Mouse (Mus musculus) heart, postnatal 0 days (tissue): Measurements from ENCODE around the gene Rpl6. TPM values are rescaled to one million over a fixed set of nuclear protein-coding genes. Genes with fewer than 3 reads are reported as not detected.
A peak's percentile ranks its signal among the peaks of the same experiment; 100 is the strongest.
"Not testable (repeated sequence)": the region's sequence is repeated elsewhere in the genome, so short reads cannot be mapped to it uniquely, and the experiment has no call there.

Experiments
- ATAC-seq: fragments of 200-750 bp; cut with Nextera tagmentation; 2 replicates; pipeline ENCODE4 v1.8.0; 2017; ENCODE audit warnings: low read depth, moderate number of reproducible peaks, moderate library complexity; ENCODE audit not compliant: insufficient read depth
- DNase-seq: peaks from one replicate; pipeline ENCODE4 v3.0.0-alpha.2; 2016; ENCODE audit warnings: low spot score
- H3K27ac ChIP-seq: fragments of 300-500 bp; sonication (generic); 2 replicates; pipeline ENCODE4 v1.5.1; 2014; ENCODE audit warnings: low read depth, mild to moderate bottlenecking
- H3K27me3 ChIP-seq: fragments of 300-500 bp; sonication (generic); 2 replicates; pipeline ENCODE4 v1.6.1; 2014; ENCODE audit warnings: low read length, mixed read lengths; ENCODE audit not compliant: control insufficient read depth, insufficient read depth
- H3K36me3 ChIP-seq: fragments of 300-500 bp; sonication (generic); replicated peaks from 2 replicates; pipeline ENCODE4 v1.6.1; 2014; ENCODE audit warnings: low read length, mixed read lengths; ENCODE audit not compliant: control insufficient read depth, insufficient read depth
- H3K4me1 ChIP-seq: fragments of 300-500 bp; sonication (generic); 2 replicates; pipeline ENCODE4 v1.6.1; 2014; ENCODE audit warnings: antibody characterized with exemption; ENCODE audit not compliant: control insufficient read depth, insufficient read depth
- H3K4me2 ChIP-seq: fragments of 300-500 bp; sonication (generic); 2 replicates; pipeline ENCODE4 v1.6.1; 2014; ENCODE audit warnings: low read depth, mild to moderate bottlenecking, low read length, moderate library complexity
- H3K4me3 ChIP-seq: fragments of 300-500 bp; sonication (generic); 2 replicates; pipeline ENCODE4 v1.5.1; 2014; ENCODE audit warnings: low read depth, low read length
- H3K9ac ChIP-seq: fragments of 300-500 bp; sonication (generic); replicated peaks from 2 replicates; pipeline ENCODE4 v1.6.1; 2014; ENCODE audit warnings: low read depth, low read length, mixed read lengths
- H3K9me3 ChIP-seq: fragments of 300-500 bp; sonication (generic); replicated peaks from 2 replicates; pipeline ENCODE4 v1.6.1; 2016; ENCODE audit warnings: low read length; ENCODE audit not compliant: control insufficient read depth
- CTCF ChIP-seq: IDR thresholded peaks from 2 replicates; pipeline ENCODE4 v1.5.1; 2016; ENCODE audit warnings: antibody characterized with exemption, control low read depth, low read depth
- EP300 ChIP-seq: IDR thresholded peaks from 2 replicates; pipeline ENCODE4 v1.6.1; 2016; ENCODE audit warnings: antibody characterized with exemption, low read depth
- WGBS: fragments of 180-500 bp; shearing (Covaris S2); extraction: QIAGEN DNeasy Blood & Tissue Kit; methylation state at CpG from one replicate; pipeline ENCODE4 v1.1.7; 2014; 5-methylcytosine and 5-hydroxymethylcytosine counted together
- polyA plus RNA-seq: library from polyadenylated mRNA; unstranded; fragments of >200 nt; fragmentation: Nextera tagmentation; extraction: Ambion mirVana; gene quantifications from 2 replicates; pipeline ENCODE4 v1.2.1, GENCODE M21; 2015
- total RNA-seq: library from RNA; depleted of rRNA; stranded (reverse); fragments of >200 nt; gene quantifications from 2 replicates; pipeline ENCODE4 v1.2.3, GENCODE M21; 2014; ENCODE audit warnings: low replicate concordance

Rpl6 gene
- total and polyA plus RNA-seq, 2 experiments from 2014 or later: 287 to 482 TPM

DNA sequence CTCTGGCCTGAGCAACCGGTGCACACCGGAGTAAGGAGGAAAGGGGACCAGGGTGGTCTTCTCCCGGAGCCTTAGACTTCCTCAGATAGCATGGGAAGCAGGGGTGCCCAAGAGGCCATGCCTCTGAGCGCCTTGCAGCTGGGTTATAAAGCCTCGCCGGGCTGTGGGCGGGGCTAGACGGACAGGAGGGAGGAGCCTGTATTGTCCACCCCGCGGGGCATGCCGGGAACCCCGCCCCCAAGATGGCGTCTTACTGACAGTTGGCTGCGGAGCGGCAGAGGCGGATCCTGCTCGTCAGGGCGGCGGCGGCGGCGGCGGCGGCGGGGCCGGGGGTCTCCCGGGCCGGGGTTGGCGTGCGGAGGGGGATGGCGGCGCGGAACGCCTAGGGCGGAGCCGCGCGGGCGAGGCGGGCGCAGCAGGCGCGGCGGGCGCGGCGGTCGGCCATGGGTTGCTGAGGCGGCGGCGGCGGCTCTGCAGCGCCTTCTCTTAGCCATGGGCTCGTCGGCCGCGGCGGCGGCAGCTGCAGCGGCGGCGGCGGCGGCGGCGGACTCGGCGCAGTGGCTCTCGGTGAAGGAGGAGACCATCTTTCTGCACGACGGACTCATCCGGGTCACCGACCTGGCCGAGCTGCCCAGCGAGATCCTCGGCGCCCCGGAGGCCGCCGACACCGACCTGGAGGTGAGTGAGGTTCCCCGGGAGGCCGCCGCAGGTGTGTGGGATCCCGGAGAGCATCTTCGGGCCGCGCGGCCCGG, 15.9 kb downstream of the Rpl6 start, which contains the start of gene Hectd4:
Gene Hectd4 (plus strand): TSS at position 240 of the 752 bp plus-strand sequence.
- Histone ChIP-seq H3K4me2 (peak within 1 kb of the TSS; percentile 90), H3K27ac (peak within 1 kb of the TSS; percentile 88), H3K4me1 (peaks cover 7% of the 10 kb centered on the region; the same call in 1 of the 2 replicates), H3K27me3 (no peaks in the 10 kb centered on the region), H3K9ac (peak within 1 kb of the TSS; percentile 90), H3K36me3 (no peaks in the 10 kb centered on the region), H3K9me3 (no peaks in the 10 kb centered on the region), H3K4me3 (peak within 1 kb of the TSS; percentile 95)
- 1% methylated on average over 49 of the region's 90 CpGs for WGBS
- peak; percentile 93 for DNase-seq
- TF ChIP-seq EP300 (no peak), CTCF (no peak)
- peak; percentile 97 for ATAC-seq

DNA sequence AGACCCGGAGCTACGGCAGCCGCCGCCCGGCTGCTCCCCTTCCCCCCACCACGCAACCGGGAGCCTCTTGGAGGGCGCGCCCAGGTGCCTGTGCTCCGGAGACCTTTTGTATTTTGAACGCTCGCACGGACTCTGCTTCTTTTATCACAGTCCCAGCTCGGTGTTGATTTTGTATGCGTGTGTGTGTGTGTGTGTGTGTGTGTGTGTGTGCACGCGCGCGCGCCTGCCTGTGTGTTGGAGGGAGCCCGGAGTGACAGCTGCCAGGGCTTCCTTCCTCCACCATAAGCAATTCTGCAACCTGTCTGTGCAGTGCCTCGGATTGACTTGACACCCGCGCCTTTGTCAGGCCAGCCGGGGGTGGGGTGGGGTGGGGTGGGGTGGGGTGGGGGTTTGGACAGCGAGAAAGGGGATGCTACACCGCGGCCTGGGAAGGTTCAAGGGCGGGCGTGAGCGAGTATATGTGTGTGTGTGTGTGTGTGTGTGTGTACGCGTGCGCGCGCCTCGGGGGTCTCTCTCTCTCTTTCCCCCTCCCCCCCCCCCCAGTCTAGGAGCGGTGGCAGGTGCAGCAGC, 16.5 kb downstream of the Rpl6 start:
- H3K9ac ChIP-seq: peak overlapping the region; percentile 90
- H3K9me3 ChIP-seq: no peaks in the 10 kb centered on the region
- peak overlapping the region; percentile 88 for H3K27ac ChIP-seq
- peaks cover 14% of the 10 kb centered on the region for H3K4me1 ChIP-seq
- no peaks in the 10 kb centered on the region for H3K36me3 ChIP-seq
- peak overlapping the region; percentile 90 for H3K4me2 ChIP-seq
- no peaks in the 10 kb centered on the region for H3K27me3 ChIP-seq
- TF ChIP-seq CTCF: no peak
- TF ChIP-seq EP300: no peak
- under 1% methylated on average over 26 of the region's 38 CpGs for WGBS
- DNase-seq: no peak
- H3K4me3 ChIP-seq: peak overlapping the region; percentile 95
- peak; percentile 31; the same call in 1 of the 2 replicates for ATAC-seq

DNA sequence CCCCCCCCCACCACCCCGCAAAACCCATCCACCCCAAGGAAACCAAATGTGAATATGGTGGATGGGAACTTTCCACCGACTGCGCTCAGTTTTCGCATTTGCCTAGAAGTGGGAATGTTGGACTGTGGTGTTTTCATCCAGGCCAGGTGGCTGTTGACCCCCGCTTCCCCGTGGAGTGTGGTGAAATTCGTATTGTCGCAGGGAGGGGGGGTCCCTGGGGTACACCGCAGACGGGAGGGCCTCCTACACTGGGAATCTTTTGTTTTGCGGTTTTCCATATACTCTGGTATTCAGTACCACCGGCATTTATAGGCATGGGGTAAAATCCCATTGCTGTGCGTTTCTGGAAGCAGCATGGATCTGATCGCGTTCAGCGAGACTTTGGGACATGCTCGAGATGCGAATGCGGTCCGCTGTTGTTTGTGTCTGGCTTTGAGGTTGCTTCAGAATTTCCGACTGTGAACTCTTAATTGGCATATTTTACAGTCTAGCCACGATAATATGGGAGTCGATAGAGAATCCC, 17.1 kb downstream of the Rpl6 start:
- peak overlapping the region; percentile 90 for H3K9ac ChIP-seq
- H3K9me3 ChIP-seq: no peaks in the 10 kb centered on the region
- no peak for DNase-seq
- peak overlapping the region; percentile 95 for H3K4me3 ChIP-seq
- no peak for ATAC-seq
- TF ChIP-seq CTCF (no peak), EP300 (no peak)
- H3K4me1 ChIP-seq: peaks cover 19% of the 10 kb centered on the region
- 23% methylated on average over 23 of the region's 23 CpGs for WGBS
- H3K4me2 ChIP-seq: peak overlapping the region; percentile 90
- H3K27ac ChIP-seq: no peak overlapping the region
- no peaks in the 10 kb centered on the region for H3K27me3 ChIP-seq
- H3K36me3 ChIP-seq: no peaks in the 10 kb centered on the region

DNA sequence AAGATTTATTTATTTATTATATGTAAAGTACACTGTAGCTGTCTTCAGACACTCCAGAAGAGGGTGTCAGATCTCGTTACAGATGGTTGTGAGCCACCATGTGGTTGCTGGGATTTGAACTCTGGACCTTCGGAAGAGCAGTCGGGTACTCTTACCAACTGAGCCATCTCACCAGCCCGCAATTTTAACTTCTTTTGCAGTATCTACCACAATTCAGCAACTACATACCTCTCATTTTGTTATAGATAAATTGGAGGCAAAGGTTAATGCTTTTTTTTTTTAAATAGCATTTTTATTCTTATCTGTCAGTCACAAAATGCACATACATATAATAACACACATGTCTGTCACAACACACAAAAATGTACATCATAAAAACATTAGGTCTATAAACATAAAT, 19.7 kb downstream of the Rpl6 start:
- 95% methylated on average over 4 of the region's 4 CpGs for WGBS

DNA sequence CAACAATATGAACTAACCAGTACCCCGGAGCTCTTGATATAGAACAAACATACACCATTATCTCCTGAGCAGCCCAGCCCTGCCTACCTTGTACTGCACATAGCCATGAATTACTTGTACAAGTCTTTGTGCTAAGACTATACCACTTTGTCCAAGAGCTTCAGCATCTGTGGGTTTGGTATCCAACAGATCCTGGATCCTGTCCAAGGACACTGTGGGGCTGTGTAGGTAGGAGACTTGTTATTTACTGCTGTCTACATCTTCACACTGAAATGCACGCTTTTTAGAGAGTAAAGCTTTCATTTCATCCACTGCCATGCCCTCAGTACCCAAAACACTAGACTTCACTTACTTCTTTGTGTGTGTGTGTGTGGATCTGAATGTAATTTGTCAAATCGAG, 20.6 kb downstream of the Rpl6 start:
- WGBS: 76% methylated on average over 3 of the region's 3 CpGs
- no peaks in the 10 kb centered on the region for H3K36me3 ChIP-seq
- H3K27ac ChIP-seq: no peak overlapping the region
- no peaks in the 10 kb centered on the region for H3K27me3 ChIP-seq
- no peak overlapping the region for H3K4me3 ChIP-seq
- peaks cover 19% of the 10 kb centered on the region for H3K4me1 ChIP-seq
- H3K4me2 ChIP-seq: no peak overlapping the region
- H3K9ac ChIP-seq: no peak overlapping the region
- H3K9me3 ChIP-seq: no peaks in the 10 kb centered on the region
- ATAC-seq: no peak
- no peak for DNase-seq
- no peak for TF ChIP-seq EP300
- TF ChIP-seq CTCF: no peak

More for the DNA sequence above, 19.7 kb downstream of the Rpl6 start:
- not testable (repeated sequence) for H3K4me2 ChIP-seq, H3K9me3 ChIP-seq, DNase-seq, H3K36me3 ChIP-seq, ATAC-seq, H3K27me3 ChIP-seq, H3K9ac ChIP-seq, H3K27ac ChIP-seq, H3K4me3 ChIP-seq
- H3K4me1 ChIP-seq: peaks cover 19% of the 10 kb centered on the region
